Mouse (Mus musculus) cortical plate, adult 2 months (tissue): ENCODE data around the gene Fgf10. TPM values are rescaled to one million over a fixed set of nuclear protein-coding genes. Genes with fewer than 3 reads are reported as not detected.

Experiments
- H3K27ac ChIP-seq: fragments of 200-500 bp; 2 replicates; pipeline ENCODE4 v1.5.1; 2012; ENCODE audit warnings: low read length, control low read depth, inconsistent platforms; ENCODE audit not compliant: insufficient read depth
- H3K4me1 ChIP-seq: fragments of 200-500 bp; 2 replicates; pipeline ENCODE4 v1.6.1; 2011; ENCODE audit warnings: low read length; ENCODE audit not compliant: control insufficient read depth, insufficient read depth
- H3K4me3 ChIP-seq: fragments of 200-500 bp; 2 replicates; pipeline ENCODE4 v1.5.1; 2011; ENCODE audit warnings: mild to moderate bottlenecking, low read length, control low read depth; ENCODE audit not compliant: insufficient read depth
- CTCF ChIP-seq: fragments of 200-500 bp; IDR thresholded peaks from 2 replicates; pipeline ENCODE4 v1.5.1; 2011; ENCODE audit warnings: mild to moderate bottlenecking, control low read depth, low read length; ENCODE audit not compliant: insufficient read depth; ENCODE audit errors: extremely low read depth
- POLR2A ChIP-seq: fragments of 200-500 bp; IDR thresholded peaks from 2 replicates; pipeline ENCODE4 v1.6.1; 2011; ENCODE audit warnings: mild to moderate bottlenecking, low read length, control low read depth; ENCODE audit not compliant: insufficient read depth; ENCODE audit errors: extremely low read depth
- polyA plus RNA-seq: library from polyadenylated mRNA; depleted of rRNA; stranded (reverse); fragments of >200 nt; gene quantifications from 2 replicates; pipeline ENCODE4 v1.2.3, GENCODE M21; 2012

Gene Fgf10
- polyA plus RNA-seq, 1 experiment: 2.2 TPM

DNA sequence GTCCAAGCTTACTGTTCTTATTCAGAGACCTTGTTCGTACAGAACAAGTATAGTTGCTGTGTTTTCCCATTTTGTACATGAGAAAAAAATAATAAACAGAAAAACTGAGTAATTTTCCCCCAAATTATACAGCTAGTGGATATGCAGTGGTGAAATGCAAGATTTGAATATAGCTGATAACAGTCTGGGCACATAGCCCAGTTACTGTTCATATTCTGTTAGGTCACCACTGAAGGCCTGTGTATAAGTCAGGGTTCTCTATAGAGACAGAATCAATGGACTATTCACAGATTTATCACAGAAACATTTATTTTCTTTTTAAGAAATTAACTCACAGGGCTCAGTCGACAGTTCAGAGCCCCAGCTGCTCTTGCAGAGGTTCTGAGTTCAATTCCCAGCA, 4.7 kb upstream of the Fgf10 start:
- Histone ChIP-seq H3K4me1 (no peaks in the 10 kb centered on the region), H3K27ac (no peak overlapping the region), H3K4me3 (no peak overlapping the region)
- TF ChIP-seq POLR2A (no peak), CTCF (no peak)

DNA sequence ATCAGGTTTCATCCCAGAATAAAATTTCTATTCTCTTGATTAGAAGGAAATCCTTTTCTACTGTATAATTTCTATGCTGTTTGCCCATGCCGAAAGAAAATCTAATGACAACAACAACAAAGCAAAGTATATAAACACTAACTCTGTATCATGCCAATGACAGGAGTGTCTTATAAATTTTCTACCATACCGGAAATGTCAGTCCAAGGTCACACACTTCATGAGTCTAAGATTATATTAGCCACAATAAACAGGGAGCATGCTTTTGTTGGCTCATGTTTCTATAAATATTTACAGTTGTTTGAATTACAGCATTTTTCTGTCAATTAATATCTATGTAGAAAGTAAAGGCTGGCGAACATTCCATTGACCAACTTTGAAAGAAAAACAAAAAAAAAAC, 9.6 kb downstream of the Fgf10 start:
- no peak for TF ChIP-seq POLR2A
- no peak for TF ChIP-seq CTCF
- Histone ChIP-seq H3K4me1 (no peaks in the 10 kb centered on the region), H3K4me3 (no peak overlapping the region), H3K27ac (no peak overlapping the region)

DNA sequence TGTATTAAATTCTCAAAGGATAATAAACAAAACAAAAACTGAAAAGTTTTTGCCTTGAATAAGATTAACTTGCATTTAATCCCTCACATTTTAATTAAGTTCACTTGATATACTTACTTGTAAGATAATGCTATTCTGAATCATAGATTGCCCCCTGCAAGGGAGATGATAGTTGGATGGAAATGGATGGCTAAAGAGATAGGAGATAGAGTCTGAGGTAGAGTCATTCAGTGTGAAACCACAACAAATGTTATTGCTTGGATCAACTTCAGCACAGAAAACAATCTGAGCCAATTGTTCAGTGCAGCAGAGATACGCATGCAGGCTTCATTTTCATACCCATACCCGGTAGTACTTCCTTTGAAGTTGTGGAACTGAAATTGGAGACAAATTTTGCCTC, 23.5 kb downstream of the Fgf10 start:
- Histone ChIP-seq H3K27ac (no peak overlapping the region), H3K4me3 (no peak overlapping the region), H3K4me1 (no peaks in the 10 kb centered on the region)
- TF ChIP-seq CTCF: no peak
- no peak for TF ChIP-seq POLR2A

DNA sequence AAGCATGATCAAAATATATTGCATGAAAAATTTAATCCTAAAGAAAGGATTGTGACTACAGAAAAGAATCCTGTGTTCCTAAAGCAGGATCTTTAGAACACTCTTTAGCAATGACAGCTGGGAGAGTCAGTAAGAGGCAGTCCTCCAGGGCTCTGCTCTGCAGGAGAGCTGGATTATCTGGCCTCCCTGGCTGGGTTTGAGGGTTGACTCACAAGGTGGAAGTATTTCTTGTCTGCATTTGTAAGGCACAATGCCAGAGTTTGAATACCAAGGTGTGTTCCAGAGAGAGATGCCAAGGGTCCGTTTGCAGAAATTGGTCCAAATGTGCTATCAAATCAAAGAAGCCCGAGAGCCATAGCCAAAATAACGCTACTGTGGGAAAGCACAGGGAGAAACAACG, 25.5 kb downstream of the Fgf10 start:
- H3K27ac ChIP-seq: no peak overlapping the region
- H3K4me1 ChIP-seq: no peaks in the 10 kb centered on the region
- TF ChIP-seq CTCF: no peak
- no peak for TF ChIP-seq POLR2A
- no peak overlapping the region for H3K4me3 ChIP-seq

DNA sequence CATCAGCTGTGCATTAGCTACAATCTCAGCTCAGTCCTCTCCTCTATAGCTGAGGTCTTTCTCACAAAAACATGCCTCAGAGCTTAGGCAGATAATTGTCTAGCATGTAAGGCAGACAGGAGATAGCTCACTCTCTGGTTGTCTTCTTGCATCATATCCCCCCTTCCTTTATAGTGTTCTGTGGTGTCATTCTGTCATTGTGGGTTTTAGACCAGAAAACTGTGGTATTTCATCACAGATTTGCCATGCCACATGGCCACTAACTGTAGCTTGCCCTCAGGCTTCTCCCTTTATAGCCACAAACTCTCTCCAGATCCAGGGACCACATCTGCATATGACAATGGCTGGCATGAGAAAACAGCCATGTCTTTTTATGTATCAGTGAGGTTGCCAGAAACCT, 34.1 kb downstream of the Fgf10 start:
- no peak overlapping the region for H3K27ac ChIP-seq
- TF ChIP-seq POLR2A: no peak
- TF ChIP-seq CTCF: no peak
- no peak overlapping the region for H3K4me3 ChIP-seq
- no peaks in the 10 kb centered on the region for H3K4me1 ChIP-seq

DNA sequence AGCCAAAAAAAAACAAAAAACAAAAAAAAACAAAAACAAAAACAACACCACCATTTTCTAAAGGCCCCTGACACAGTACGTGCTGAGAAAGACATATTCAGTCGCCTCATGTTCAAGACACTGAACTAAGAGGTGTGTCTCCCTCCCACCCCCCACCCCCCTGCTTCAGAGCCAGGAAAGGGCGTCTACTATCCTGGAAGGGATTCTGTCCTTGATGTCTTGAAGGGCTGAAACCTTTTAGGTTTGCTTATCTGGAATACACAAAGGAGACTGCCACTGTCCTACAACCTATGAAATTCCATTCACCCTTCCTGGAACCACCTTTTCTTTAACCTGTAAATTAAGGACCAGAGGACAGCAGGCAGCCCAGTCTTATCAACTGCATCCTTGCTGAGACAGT, 36.1 kb downstream of the Fgf10 start:
- H3K27ac ChIP-seq: no peak overlapping the region
- H3K4me1 ChIP-seq: no peaks in the 10 kb centered on the region
- TF ChIP-seq CTCF (no peak), POLR2A (no peak)
- no peak overlapping the region for H3K4me3 ChIP-seq

DNA sequence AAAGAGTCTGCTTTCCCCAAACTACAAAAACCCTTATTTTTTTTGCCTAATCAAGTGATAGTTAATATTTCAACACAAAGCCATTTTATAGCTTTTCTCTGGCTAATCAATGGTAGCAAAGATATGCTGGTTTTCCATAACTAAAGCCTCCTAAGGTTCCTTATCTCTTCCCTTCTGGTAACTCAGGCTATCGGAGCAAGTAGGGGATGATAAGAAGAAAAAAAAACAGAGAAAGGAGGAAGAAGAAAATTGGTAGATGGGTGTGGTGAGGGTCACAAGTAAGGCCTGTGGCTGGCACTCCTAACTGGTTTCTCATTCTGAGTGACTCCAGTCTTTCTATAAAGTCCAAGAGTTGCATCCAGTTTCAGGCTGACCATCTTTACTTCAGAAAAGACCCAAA, 40.3 kb downstream of the Fgf10 start:
- H3K4me3 ChIP-seq: no peak overlapping the region
- no peak overlapping the region for H3K27ac ChIP-seq
- TF ChIP-seq CTCF (no peak), POLR2A (no peak)
- no peaks in the 10 kb centered on the region; the same call in 1 of the 2 replicates for H3K4me1 ChIP-seq

DNA sequence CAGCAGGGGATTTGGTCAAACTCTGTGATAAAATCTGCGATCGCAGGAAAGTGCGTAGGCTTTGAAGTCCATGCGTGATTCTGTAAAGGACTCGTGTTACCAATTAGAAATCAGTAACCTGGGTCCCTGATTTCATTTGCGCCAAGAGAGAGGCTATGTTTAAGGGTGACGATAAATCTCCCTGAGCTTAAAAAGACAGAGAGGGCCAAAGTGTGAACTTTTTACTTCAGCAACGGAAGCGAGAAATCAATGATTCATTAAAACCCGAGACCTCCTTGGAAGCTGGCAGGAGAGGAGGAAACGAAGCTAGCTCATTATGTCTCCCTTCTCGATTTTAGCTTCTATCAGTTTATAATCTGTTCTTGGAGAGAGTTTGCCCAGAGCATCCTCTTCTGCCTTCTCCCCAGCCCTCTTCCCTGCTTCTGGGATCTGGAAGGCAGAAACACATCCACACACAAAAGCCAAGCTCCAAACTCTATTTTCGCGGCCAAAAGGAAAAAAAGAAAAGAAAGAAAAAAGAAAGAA, 44.1 kb downstream of the Fgf10 start:
- peak overlapping the region; percentile 77; the same call in 1 of the 2 replicates for H3K4me3 ChIP-seq
- H3K27ac ChIP-seq: no peak overlapping the region
- TF ChIP-seq CTCF: no peak
- TF ChIP-seq POLR2A: no peak
- H3K4me1 ChIP-seq: no peaks in the 10 kb centered on the region; the same call in 1 of the 2 replicates

DNA sequence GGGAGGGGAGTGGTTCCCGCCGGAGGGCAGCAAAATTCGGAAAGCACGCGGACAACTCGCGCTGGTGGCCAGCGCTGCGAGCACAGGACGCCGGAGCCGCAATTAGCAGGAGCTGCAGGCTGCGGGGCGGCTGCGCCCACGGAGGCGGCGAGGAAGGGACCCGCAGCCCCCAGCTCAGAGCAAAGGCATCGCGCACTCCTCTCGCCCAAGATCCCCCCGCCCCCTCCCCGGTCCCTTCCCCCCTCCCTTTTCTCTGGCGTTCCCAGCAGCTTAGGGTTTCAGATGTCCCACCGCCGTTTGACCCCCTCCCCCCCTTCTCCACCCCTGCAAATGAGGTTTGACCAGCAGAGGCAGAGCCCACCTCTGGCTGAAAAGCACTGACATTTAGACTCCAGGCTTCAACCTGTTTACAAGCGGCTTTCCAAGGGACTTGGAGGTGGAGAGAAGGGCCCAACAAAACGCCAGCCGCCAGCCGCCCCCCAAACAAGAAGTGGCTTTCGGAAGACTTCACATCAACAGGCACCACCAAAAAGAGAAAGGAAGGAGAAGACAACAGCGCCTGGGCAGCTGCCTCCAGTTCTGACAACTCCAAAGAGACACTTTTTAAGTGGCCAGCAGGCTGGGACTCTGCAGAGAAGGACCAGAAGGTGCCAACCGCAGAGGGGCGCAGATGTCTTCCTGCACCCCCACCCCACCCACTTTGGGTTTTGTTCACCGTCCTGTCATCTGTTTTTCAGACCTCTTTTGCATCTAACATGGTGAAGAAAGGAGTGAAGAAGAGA, 44.9 kb downstream of the Fgf10 start:
- Histone ChIP-seq H3K4me1 (no peaks in the 10 kb centered on the region; the same call in 1 of the 2 replicates), H3K27ac (no peak overlapping the region), H3K4me3 (peak overlapping the region; percentile 77)
- TF ChIP-seq CTCF: no peak
- TF ChIP-seq POLR2A: no peak
